Mouse (Mus musculus) stomach, postnatal 0 days (tissue): Measurements from ENCODE around the gene Gm9758. TPM values are rescaled to one million over a fixed set of nuclear protein-coding genes. Genes with fewer than 3 reads are reported as not detected.

Experiments used
- polyA plus RNA-seq: library from polyadenylated mRNA; unstranded; fragments of >200 nt; fragmentation: Nextera tagmentation; extraction: Ambion mirVana; gene quantifications from 2 replicates; pipeline ENCODE4 v1.2.1, GENCODE M21; 2015

The Gm9758 gene
- polyA plus RNA-seq, 1 experiment from 2014 or later: not detected

Other genes with a start within 250 kb of the Gm9758 start
- 0.21 TPM in 1 of 2 replicates, not detected in the other for gene Speer4e, start 23.5 kb upstream of the Gm9758 start, polyA plus RNA-seq
- gene Gm10354, start 64.0 kb upstream of the Gm9758 start, polyA plus RNA-seq: not detected in 2 replicates
- not detected in 2 replicates for gene Gm17019, start 118.1 kb upstream of the Gm9758 start, polyA plus RNA-seq